Mouse (Mus musculus) CH12.LX (cell line): ENCODE results near the gene Ccdc146. TPM values are rescaled to one million over a fixed set of nuclear protein-coding genes. Genes with fewer than 3 reads are reported as not detected.
A peak's percentile ranks its signal among the peaks of the same experiment; 100 is the strongest.

ENCODE experiments used
- DNase-seq: peaks from one replicate; pipeline ENCODE4 v3.0.0-alpha.2; 2013; ENCODE audit errors: extremely low read depth
- H3K27ac ChIP-seq: 2 replicates; pipeline ENCODE4 v1.5.1; 2012; ENCODE audit warnings: low read depth, mild to moderate bottlenecking, control low read depth, moderate library complexity; ENCODE audit not compliant: insufficient read depth
- H3K27me3 ChIP-seq: replicated peaks from 2 replicates; pipeline ENCODE3; 2012; ENCODE audit warnings: inconsistent platforms
- H3K36me3 ChIP-seq, 2 experiments: replicated peaks in 1 of 2; 2 replicates each; pipeline versions ENCODE3 to v1.6.1; 2012; ENCODE audit warnings: inconsistent platforms in 1 of 2, low read length in 1 of 2, mild to moderate bottlenecking in 1 of 2, mixed read lengths in 1 of 2, moderate library complexity in 1 of 2; ENCODE audit not compliant: control insufficient read depth in 1 of 2, insufficient read depth in 1 of 2
- H3K4me1 ChIP-seq, 2 experiments: 2 replicates each; pipeline ENCODE4 v1.6.1; 2012; ENCODE audit warnings: inconsistent platforms in 1 of 2, moderate library complexity in 1 of 2; ENCODE audit not compliant: insufficient read depth in 2 of 2, control insufficient read depth in 1 of 2
- H3K4me2 ChIP-seq: 2 replicates; pipeline ENCODE4 v1.6.1; 2012; ENCODE audit warnings: low read depth, mild to moderate bottlenecking, control low read depth; ENCODE audit not compliant: poor library complexity, insufficient read depth, severe bottlenecking
- H3K4me3 ChIP-seq, 3 experiments: fragments of 150-350 bp in 1 of 3; sonication (generic) in 1 of 3; replicated peaks in 1 of 3; 2 replicates each; pipeline versions ENCODE3 to v1.5.1; 2011 to 2012; ENCODE audit warnings: low read depth in 2 of 3, low read length in 2 of 3, mild to moderate bottlenecking in 2 of 3, moderate library complexity in 2 of 3, control low read depth in 1 of 3, improper control_type of control experiment in 1 of 3, inconsistent platforms in 1 of 3, mixed read lengths in 1 of 3; ENCODE audit not compliant: poor library complexity in 1 of 3
- H3K79me2 ChIP-seq: replicated peaks from 2 replicates; pipeline ENCODE4 v1.6.1; 2012; ENCODE audit warnings: mild to moderate bottlenecking, moderate library complexity; ENCODE audit not compliant: control insufficient read depth, poor library complexity, insufficient read depth, severe bottlenecking; ENCODE audit errors: extremely low read depth
- H3K9ac ChIP-seq: 2 replicates; pipeline ENCODE4 v1.6.1; 2012; ENCODE audit warnings: low read depth, mild to moderate bottlenecking, control low read depth, moderate library complexity; ENCODE audit not compliant: insufficient read depth
- H3K9me3 ChIP-seq: replicated peaks from 2 replicates; pipeline ENCODE3; 2012; ENCODE audit warnings: low read length, inconsistent platforms, mixed read lengths
- CHD1 ChIP-seq: IDR thresholded peaks from 2 replicates; pipeline ENCODE4 v1.6.1; 2012; ENCODE audit warnings: low read depth, low read length, improper control_type of control experiment, inconsistent platforms
- CHD2 ChIP-seq: IDR thresholded peaks from 2 replicates; pipeline ENCODE4 v1.6.1; 2011; ENCODE audit warnings: low read length, improper control_type of control experiment
- CTCF ChIP-seq, 2 experiments: IDR thresholded peaks in 1 of 2; conservative IDR thresholded peaks in 1 of 2; 2 replicates each; pipeline ENCODE4 v1.5.1; 2011 to 2012; ENCODE audit warnings: low read depth in 2 of 2, low read length in 2 of 2, improper control_type of control experiment in 1 of 2, inconsistent platforms in 1 of 2, mild to moderate bottlenecking in 1 of 2, moderate library complexity in 1 of 2
- ELF1 ChIP-seq: IDR thresholded peaks from 2 replicates; pipeline ENCODE4 v1.6.1; 2014; ENCODE audit warnings: low read depth, mild to moderate bottlenecking, inconsistent platforms, low read length, improper control_type of control experiment
- EP300 ChIP-seq: IDR thresholded peaks from 2 replicates; pipeline ENCODE4 v1.6.1; 2011; ENCODE audit warnings: low read length, improper control_type of control experiment
- ETS1 ChIP-seq: conservative IDR thresholded peaks from 2 replicates; pipeline ENCODE4 v1.6.1; 2012; ENCODE audit warnings: low read depth, mild to moderate bottlenecking, inconsistent platforms, low read length, improper control_type of control experiment, moderate library complexity
- GABPA ChIP-seq: IDR thresholded peaks from 2 replicates; pipeline ENCODE4 v1.6.1; 2012; ENCODE audit warnings: low read depth, low read length, improper control_type of control experiment, inconsistent platforms; ENCODE audit not compliant: insufficient replicate concordance
- IRF4 ChIP-seq: IDR thresholded peaks from 2 replicates; pipeline ENCODE4 v1.6.1; 2014; ENCODE audit warnings: low read depth, mild to moderate bottlenecking, inconsistent platforms, low read length, improper control_type of control experiment
- MAFK ChIP-seq: IDR thresholded peaks from 2 replicates; pipeline ENCODE4 v1.6.1; 2011; ENCODE audit warnings: low read length, improper control_type of control experiment; ENCODE audit not compliant: insufficient replicate concordance
- MAZ ChIP-seq: IDR thresholded peaks from 2 replicates; pipeline ENCODE4 v1.6.1; 2012; ENCODE audit warnings: low read depth, mild to moderate bottlenecking, inconsistent platforms, low read length, improper control_type of control experiment, moderate library complexity
- MXI1 ChIP-seq: IDR thresholded peaks from 2 replicates; pipeline ENCODE4 v1.6.1; 2011; ENCODE audit warnings: mild to moderate bottlenecking, low read depth, low read length, improper control_type of control experiment
- MYC ChIP-seq: IDR thresholded peaks from 2 replicates; pipeline ENCODE4 v1.6.1; 2011; ENCODE audit warnings: low read depth, mild to moderate bottlenecking, improper control_type of control experiment, low read length
- PAX5 ChIP-seq: IDR thresholded peaks from 2 replicates; pipeline ENCODE4 v1.6.1; 2012; ENCODE audit warnings: low read length, inconsistent platforms, mixed read lengths
- POLR2A ChIP-seq: IDR thresholded peaks from 2 replicates; pipeline ENCODE4 v1.6.1; 2011; ENCODE audit warnings: low read depth, mild to moderate bottlenecking, improper control_type of control experiment, low read length
- POLR2AphosphoS2 ChIP-seq: IDR thresholded peaks from 2 replicates; pipeline ENCODE4 v1.6.1; 2011; ENCODE audit warnings: low read depth, low read length, improper control_type of control experiment
- RAD21 ChIP-seq: IDR thresholded peaks from 2 replicates; pipeline ENCODE4 v1.6.1; 2011; ENCODE audit warnings: low read depth, mild to moderate bottlenecking, low read length, improper control_type of control experiment, moderate library complexity
- RCOR1 ChIP-seq: conservative IDR thresholded peaks from 2 replicates; pipeline ENCODE4 v1.6.1; 2012; ENCODE audit warnings: low read depth, mild to moderate bottlenecking, inconsistent platforms, low read length, improper control_type of control experiment
- SMC3 ChIP-seq: IDR thresholded peaks from 2 replicates; pipeline ENCODE4 v1.6.1; 2011; ENCODE audit warnings: low read depth, low read length, improper control_type of control experiment
- TBP ChIP-seq: conservative IDR thresholded peaks from 2 replicates; pipeline ENCODE4 v1.6.1; 2011; ENCODE audit warnings: low read depth, low read length, improper control_type of control experiment
- TCF12 ChIP-seq: IDR thresholded peaks from 2 replicates; pipeline ENCODE4 v1.6.1; 2014; ENCODE audit warnings: low read depth, mild to moderate bottlenecking, inconsistent platforms, low read length, improper control_type of control experiment
- USF1 ChIP-seq: IDR thresholded peaks from 2 replicates; pipeline ENCODE4 v1.6.1; 2014; ENCODE audit warnings: low read depth, mild to moderate bottlenecking, inconsistent platforms, low read length, improper control_type of control experiment
- USF2 ChIP-seq: conservative IDR thresholded peaks from 2 replicates; pipeline ENCODE4 v1.6.1; 2011; ENCODE audit warnings: low read depth, low read length, improper control_type of control experiment
- ZNF384 ChIP-seq: IDR thresholded peaks from 2 replicates; pipeline ENCODE4 v1.6.1; 2012; ENCODE audit warnings: low read depth, low read length, improper control_type of control experiment, inconsistent platforms
- dilution Hi-C: fragments of 300-500 bp; cut with MboI; formaldehyde crosslinking; loops from 2 replicates; pipeline ENCODE4 v1.14.3; 2020; ENCODE audit warnings: low sequenced_read_pairs; ENCODE audit not compliant: extremely low pct_unique_long_range_greater_than_20kb, extremely low pct_ligation_motif_present
- in situ Hi-C: fragments of 300-500 bp; cut with MboI; formaldehyde crosslinking; loops from 3 replicates; pipeline ENCODE4 v1.14.3; 2019; ENCODE audit warnings: low sequenced_read_pairs, low pct_ligation_motif_present, low pct_unique_long_range_greater_than_20kb, mixed read lengths
- polyA plus RNA-seq: library from polyadenylated mRNA; unstranded; fragments of >175 nt; gene quantifications from 2 replicates; pipeline ENCODE4 v1.2.1, GENCODE M21; 2012; ENCODE audit warnings: low read depth; ENCODE audit not compliant: insufficient read length
- total RNA-seq, 2 experiments: library from RNA; depleted of rRNA; stranded (reverse); fragments of 300-350 nt in 1 of 2; fragments of >200 nt in 1 of 2; gene quantifications; 2 replicates each; pipeline ENCODE4 v1.2.3; 2012 to 2014

Ccdc146 gene
- total and polyA plus RNA-seq, 3 experiments = 0.17 to 0.21 TPM; not detected in 1

DNA sequence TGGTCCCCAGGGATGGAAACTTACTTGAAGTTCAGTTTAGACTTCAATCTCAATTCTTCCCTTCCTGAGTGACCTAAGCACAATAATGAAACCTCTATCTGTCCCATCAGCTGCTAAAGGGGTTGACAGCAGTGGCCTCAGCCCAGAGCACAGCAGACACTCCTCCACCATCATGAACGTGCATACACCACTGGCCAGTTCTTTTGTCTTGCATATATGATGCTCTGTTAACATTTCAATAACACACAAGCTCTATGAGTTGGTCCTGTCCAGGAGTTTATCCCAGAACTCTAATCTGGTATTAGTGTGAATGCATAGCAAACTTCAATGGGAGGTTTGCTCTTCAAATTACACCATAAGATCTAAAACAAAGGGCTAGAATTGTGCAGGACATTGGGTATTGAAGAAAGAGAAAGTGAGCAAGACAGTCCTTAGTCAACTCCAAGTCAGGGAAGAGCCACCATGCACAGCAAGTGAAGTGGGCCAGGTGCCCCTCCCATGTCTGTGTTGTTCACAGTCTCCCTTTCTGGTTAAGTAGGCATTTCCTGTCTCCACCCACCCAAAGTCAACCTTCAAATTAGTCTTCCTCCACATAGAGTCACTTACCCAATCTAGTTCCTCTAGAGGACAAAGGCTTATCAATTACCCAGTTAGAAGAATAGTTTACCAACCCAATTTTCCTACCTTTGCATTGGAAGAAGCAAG, 10.2 kb downstream of the Ccdc146 start:
- H3K27me3 ChIP-seq = no peaks in the 10 kb centered on the region
- DNase-seq = no peak
- H3K4me1 ChIP-seq = peaks cover 25 to 42% of the 10 kb centered on the region in 2 experiments
- H3K36me3 ChIP-seq = no peaks in the 10 kb centered on the region
- H3K79me2 ChIP-seq = no peaks in the 10 kb centered on the region
- H3K27ac ChIP-seq = peak overlapping the region; percentile 55
- H3K4me3 ChIP-seq = no peak overlapping the region
- no peaks in the 10 kb centered on the region for H3K9me3 ChIP-seq
- TF ChIP-seq RCOR1 (no peak), TCF12 (no peak), POLR2A (no peak), CHD1 (no peak), ZNF384 (no peak), EP300 (no peak), ETS1 (no peak), TBP (no peak), ELF1 (no peak), IRF4 (no peak), MXI1 (no peak), MAFK (no peak), USF2 (no peak), GABPA (no peak), CHD2 (no peak)
- dilution Hi-C loops = no loop called here
- peak overlapping the region; percentile 44; the same call in 1 of the 2 replicates for H3K4me2 ChIP-seq
- in situ Hi-C loops = loop anchor here (25.0 kb wide), 1 partner anchor 377 kb away; no protein-coding TSS in a partner anchor
- H3K9ac ChIP-seq = no peak overlapping the region

DNA sequence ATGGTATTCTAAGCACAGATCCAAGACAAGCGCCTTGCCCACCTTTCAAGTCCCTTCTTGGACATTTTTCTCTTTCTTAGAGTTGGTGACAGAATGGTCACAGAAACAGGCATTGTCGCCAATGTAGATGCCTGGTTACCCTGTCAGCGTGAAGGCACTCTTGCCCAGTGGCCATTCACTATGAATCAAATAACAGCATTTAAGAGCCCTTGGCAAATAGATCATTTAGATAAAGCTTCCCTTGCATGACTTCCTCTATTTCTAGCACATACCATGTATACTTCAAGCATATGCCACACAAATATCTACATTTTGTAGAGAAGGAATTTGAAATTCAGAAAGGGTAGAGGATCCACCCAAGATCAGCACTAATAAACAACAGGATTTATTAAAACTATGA, 11.2 kb downstream of the Ccdc146 start:
- Histone ChIP-seq H3K27me3 (no peaks in the 10 kb centered on the region), H3K4me3 (no peak overlapping the region), H3K4me1 (peaks cover 25 to 42% of the 10 kb centered on the region in 2 experiments), H3K36me3 (no peaks in the 10 kb centered on the region), H3K4me2 (no peak overlapping the region), H3K27ac (peak overlapping the region; percentile 91), H3K9me3 (no peaks in the 10 kb centered on the region), H3K9ac (no peak overlapping the region), H3K79me2 (no peaks in the 10 kb centered on the region)
- no peak for TF ChIP-seq CHD1
- TF ChIP-seq POLR2AphosphoS2 = no peak
- no peak for TF ChIP-seq MAZ
- no peak for TF ChIP-seq PAX5
- TF ChIP-seq SMC3 = no peak
- TF ChIP-seq TBP = no peak
- no peak for TF ChIP-seq ETS1
- no peak for TF ChIP-seq EP300
- TF ChIP-seq MXI1 = no peak
- no peak for TF ChIP-seq USF1
- TF ChIP-seq MYC = no peak
- TF ChIP-seq CTCF (conservative IDR thresholded peaks at IDR 0.05 in 1 of 2, IDR thresholded peaks at IDR 0.05 in 1 of 2; ENCODE audit: low read depth in 2 of 2, low read length in 2 of 2) = no peak
- TF ChIP-seq RAD21 = no peak
- dilution Hi-C loops (no loop called here), in situ Hi-C loops (loop anchor here (25.0 kb wide), 1 partner anchor 376 kb away; no protein-coding TSS in a partner anchor)
- DNase-seq = no peak
